Mouse (Mus musculus) forebrain, embryonic 15.5 days (tissue): ENCODE results near the gene Ppp6r1. TPM values are rescaled to one million over a fixed set of nuclear protein-coding genes. Genes with fewer than 3 reads are reported as not detected.

Experiments
- ATAC-seq: fragments of 200-750 bp; cut with Nextera tagmentation; replicated peaks from 2 replicates; pipeline ENCODE4 v1.8.0; 2017; ENCODE audit warnings: mild to moderate bottlenecking, moderate TSS enrichment, moderate library complexity
- H3K27ac ChIP-seq: fragments of 300-500 bp; sonication (generic); replicated peaks from 2 replicates; pipeline ENCODE4 v1.5.1; 2015; ENCODE audit warnings: mild to moderate bottlenecking, inconsistent platforms
- H3K27me3 ChIP-seq: fragments of 300-500 bp; sonication (generic); 2 replicates; pipeline ENCODE4 v1.6.1; 2015; ENCODE audit warnings: inconsistent platforms
- H3K36me3 ChIP-seq: fragments of 300-500 bp; sonication (generic); 2 replicates; pipeline ENCODE4 v1.6.1; 2015; ENCODE audit warnings: mild to moderate bottlenecking, inconsistent platforms
- H3K4me1 ChIP-seq: fragments of 300-500 bp; sonication (generic); 2 replicates; pipeline ENCODE4 v1.6.1; 2015; ENCODE audit warnings: inconsistent platforms
- H3K4me2 ChIP-seq: fragments of 300-500 bp; sonication (generic); replicated peaks from 2 replicates; pipeline ENCODE4 v1.6.1; 2015; ENCODE audit warnings: mild to moderate bottlenecking, inconsistent platforms
- H3K4me3 ChIP-seq: fragments of 300-500 bp; sonication (generic); 2 replicates; pipeline ENCODE4 v1.5.1; 2015; ENCODE audit warnings: mild to moderate bottlenecking, inconsistent platforms
- H3K9ac ChIP-seq: fragments of 300-500 bp; sonication (generic); replicated peaks from 2 replicates; pipeline ENCODE4 v1.6.1; 2015; ENCODE audit warnings: mild to moderate bottlenecking, inconsistent platforms
- H3K9me3 ChIP-seq: fragments of 300-500 bp; sonication (generic); 2 replicates; pipeline ENCODE4 v1.6.1; 2016; ENCODE audit warnings: inconsistent platforms
- WGBS: fragments of 180-500 bp; shearing (Covaris S2); methylation state at CpG from one replicate; pipeline ENCODE4 v1.1.7; 2015; ENCODE audit warnings: mixed read lengths; 5-methylcytosine and 5-hydroxymethylcytosine counted together
- polyA plus RNA-seq: library from polyadenylated mRNA; unstranded; fragments of >200 nt; fragmentation: Nextera tagmentation; extraction: Ambion mirVana; gene quantifications from 2 replicates; pipeline ENCODE4 v1.2.1, GENCODE M21; 2015

The Ppp6r1 gene
- polyA plus RNA-seq, 1 experiment from 2014 or later: 9.3 TPM

- Histone ChIP-seq H3K9me3 (no peaks in the 10 kb centered on the region), H3K27ac (no peak overlapping the region), H3K4me1 (no peaks in the 10 kb centered on the region), H3K4me2 (no peak overlapping the region), H3K36me3 (peaks cover 76% of the 10 kb centered on the region), H3K27me3 (no peaks in the 10 kb centered on the region), H3K9ac (no peak overlapping the region), H3K4me3 (no peak overlapping the region)
- WGBS: 94% methylated on average over 4 of the region's 4 CpGs
- no peak for ATAC-seq
These were observed 22.6 kb downstream of the Ppp6r1 start for GRCm38 (mm10) chr7:4636179-4636578.

- H3K9ac ChIP-seq: no peak within 1 kb of the TSS
- H3K4me1 ChIP-seq: no peaks in the 10 kb centered on the region
- no peaks in the 10 kb centered on the region for H3K27me3 ChIP-seq
- no peak within 1 kb of the TSS for H3K4me3 ChIP-seq
- H3K36me3 ChIP-seq: peaks cover 68% of the 10 kb centered on the region
- ATAC-seq: no peak
- H3K27ac ChIP-seq: no peak within 1 kb of the TSS
- 95% methylated on average over 4 of the region's 4 CpGs for WGBS
- H3K4me2 ChIP-seq: no peak within 1 kb of the TSS
- H3K9me3 ChIP-seq: no peaks in the 10 kb centered on the region
These were observed 27.8 kb downstream of the Ppp6r1 start, which contains the start of gene Tmem86b for GRCm38 (mm10) chr7:4631031-4631430. Gene Tmem86b, minus strand, starts transcription at chr7:4631422.

GRCm38 (mm10) chr7:4630198-4630597 is 28.6 kb downstream of the Ppp6r1 start:
- Histone ChIP-seq H3K27me3 (no peaks in the 10 kb centered on the region), H3K4me2 (no peak overlapping the region), H3K9ac (no peak overlapping the region), H3K36me3 (peaks cover 61% of the 10 kb centered on the region), H3K4me1 (no peaks in the 10 kb centered on the region), H3K9me3 (no peaks in the 10 kb centered on the region), H3K4me3 (no peak overlapping the region), H3K27ac (no peak overlapping the region)
- no peak for ATAC-seq
- 96% methylated on average over 1 of the region's 1 CpGs for WGBS

- peaks cover 56% of the 10 kb centered on the region for H3K36me3 ChIP-seq
- H3K27ac ChIP-seq: no peak overlapping the region
- 93% methylated on average over 5 of the region's 5 CpGs for WGBS
- H3K4me3 ChIP-seq: no peak overlapping the region
- H3K9me3 ChIP-seq: no peaks in the 10 kb centered on the region
- H3K4me2 ChIP-seq: no peak overlapping the region
- H3K4me1 ChIP-seq: no peaks in the 10 kb centered on the region
- no peak for ATAC-seq
- no peaks in the 10 kb centered on the region for H3K27me3 ChIP-seq
- no peak overlapping the region for H3K9ac ChIP-seq
These were observed 29.2 kb downstream of the Ppp6r1 start for GRCm38 (mm10) chr7:4629586-4629985.

- no peaks in the 10 kb centered on the region for H3K4me1 ChIP-seq
These were observed 32.9 kb downstream of the Ppp6r1 start for GRCm38 (mm10) chr7:4625928-4626327.

GRCm38 (mm10) chr7:4624343-4624742 is 34.5 kb downstream of the Ppp6r1 start:
- H3K9ac ChIP-seq: no peak overlapping the region
- H3K27me3 ChIP-seq: no peaks in the 10 kb centered on the region
- 0 out of 2 replicates have a peak, but pooled peaks have one; percentile 35 for ATAC-seq
- no peaks in the 10 kb centered on the region for H3K4me1 ChIP-seq
- H3K36me3 ChIP-seq: peaks cover 10% of the 10 kb centered on the region; the same call in 1 of the 2 replicates
- H3K4me3 ChIP-seq: no peak overlapping the region
- no peaks in the 10 kb centered on the region for H3K9me3 ChIP-seq
- 54% methylated on average over 1 of the region's 1 CpGs for WGBS
- no peak overlapping the region for H3K4me2 ChIP-seq
- H3K27ac ChIP-seq: no peak overlapping the region

More at GRCm38 (mm10) chr7:4625928-4626327, 32.9 kb downstream of the Ppp6r1 start:
- Histone ChIP-seq H3K9me3 (no peaks in the 10 kb centered on the region), H3K27ac (no peak overlapping the region), H3K4me2 (no peak overlapping the region), H3K36me3 (peaks cover 23% of the 10 kb centered on the region), H3K9ac (no peak overlapping the region), H3K27me3 (no peaks in the 10 kb centered on the region), H3K4me3 (no peak overlapping the region)
- WGBS: 92% methylated on average over 2 of the region's 2 CpGs
- ATAC-seq: no peak

GRCm38 (mm10) chr7:4623544-4624189 is 35.2 kb downstream of the Ppp6r1 start:
- Histone ChIP-seq H3K4me2 (no peak overlapping the region), H3K27ac (no peak overlapping the region), H3K4me1 (no peaks in the 10 kb centered on the region), H3K27me3 (no peaks in the 10 kb centered on the region), H3K36me3 (peaks cover 3% of the 10 kb centered on the region; the same call in 1 of the 2 replicates), H3K4me3 (no peak overlapping the region), H3K9me3 (no peaks in the 10 kb centered on the region), H3K9ac (no peak overlapping the region)
- WGBS: 34% methylated on average over 3 of the region's 4 CpGs
- 0 out of 2 replicates have a peak, but pooled peaks have one; percentile 62 for ATAC-seq

- Histone ChIP-seq H3K36me3 (no peaks in the 10 kb centered on the region), H3K4me2 (no peak overlapping the region), H3K4me1 (no peaks in the 10 kb centered on the region), H3K27me3 (no peaks in the 10 kb centered on the region), H3K4me3 (no peak overlapping the region), H3K9ac (no peak overlapping the region), H3K27ac (no peak overlapping the region), H3K9me3 (no peaks in the 10 kb centered on the region)
- WGBS: 40% methylated on average over 1 of the region's 1 CpGs
- no peak for ATAC-seq
These were observed 38.8 kb downstream of the Ppp6r1 start for GRCm38 (mm10) chr7:4619979-4620378.

- H3K4me3 ChIP-seq: no peak overlapping the region
- no peaks in the 10 kb centered on the region for H3K36me3 ChIP-seq
- no peaks in the 10 kb centered on the region for H3K4me1 ChIP-seq
- no peak overlapping the region for H3K9ac ChIP-seq
- no peak overlapping the region for H3K27ac ChIP-seq
- H3K27me3 ChIP-seq: no peaks in the 10 kb centered on the region
- no peak for ATAC-seq
- H3K4me2 ChIP-seq: no peak overlapping the region
- H3K9me3 ChIP-seq: no peaks in the 10 kb centered on the region
- 82% methylated on average over 14 of the region's 14 CpGs for WGBS
These were observed 44.9 kb downstream of the Ppp6r1 start for GRCm38 (mm10) chr7:4613740-4614403.

GRCm38 (mm10) chr7:4612956-4613355 is 45.9 kb downstream of the Ppp6r1 start:
- Histone ChIP-seq H3K4me1 (no peaks in the 10 kb centered on the region), H3K4me3 (no peak overlapping the region), H3K27me3 (no peaks in the 10 kb centered on the region), H3K27ac (no peak overlapping the region), H3K9ac (no peak overlapping the region), H3K4me2 (no peak overlapping the region), H3K36me3 (no peaks in the 10 kb centered on the region), H3K9me3 (no peaks in the 10 kb centered on the region)
- ATAC-seq: no peak
- WGBS: 62% methylated on average over 1 of the region's 1 CpGs

GRCm38 (mm10) chr7:4612386-4612785 is 46.4 kb downstream of the Ppp6r1 start:
- H3K9me3 ChIP-seq: no peaks in the 10 kb centered on the region
- no peak overlapping the region for H3K4me2 ChIP-seq
- H3K27me3 ChIP-seq: no peaks in the 10 kb centered on the region
- 57% methylated on average over 8 of the region's 8 CpGs for WGBS
- no peak for ATAC-seq
- no peak overlapping the region for H3K4me3 ChIP-seq
- H3K9ac ChIP-seq: no peak overlapping the region
- no peaks in the 10 kb centered on the region for H3K4me1 ChIP-seq
- no peaks in the 10 kb centered on the region for H3K36me3 ChIP-seq
- H3K27ac ChIP-seq: no peak overlapping the region

GRCm38 (mm10) chr7:4611921-4612341 is 46.9 kb downstream of the Ppp6r1 start:
- 77% methylated on average over 12 of the region's 12 CpGs for WGBS
- ATAC-seq: no peak
- Histone ChIP-seq H3K4me3 (no peak overlapping the region), H3K4me1 (no peaks in the 10 kb centered on the region), H3K4me2 (no peak overlapping the region), H3K9ac (no peak overlapping the region), H3K27me3 (no peaks in the 10 kb centered on the region), H3K9me3 (no peaks in the 10 kb centered on the region), H3K27ac (no peak overlapping the region), H3K36me3 (no peaks in the 10 kb centered on the region)
